In genomic region chr14:16818602-16819250, GRCm38 (mm10) we compare ENCODE assay signal across 8 mouse cellular contexts. TPM values are rescaled to one million over a fixed set of nuclear protein-coding genes. Genes with fewer than 3 reads are reported as not detected.
A peak's percentile ranks its signal among the peaks of the same experiment; 100 is the strongest.
DNase-seq lines count a peak whose midpoint lies in the region; ATAC-seq and TF ChIP-seq lines count a peak whose summit lies in the region.

TSS of gene Rarb (minus strand) at chr14:16819156.

- no peaks in the 10 kb centered on the region for H3K27me3 ChIP-seq in heart, embryonic 10.5 days (ENCODE audit: insufficient read depth, poor library complexity, severe bottlenecking)

- H3K27ac ChIP-seq in cortical plate, adult 2 months (ENCODE audit: insufficient read depth, low read length) = no peak within 1 kb of the TSS
- no peak within 1 kb of the TSS for H3K27ac ChIP-seq in heart, embryonic 10.5 days

- H3K9me3 ChIP-seq in heart, embryonic 10.5 days = no peaks in the 10 kb centered on the region

- H3K4me3 ChIP-seq in cortical plate, adult 2 months (ENCODE audit: insufficient read depth, low read length) = no peak within 1 kb of the TSS
- H3K4me3 ChIP-seq in heart, embryonic 10.5 days = no peak within 1 kb of the TSS

- WGBS in heart, embryonic 10.5 days = 84% methylated on average over 4 of the region's 4 CpGs

- no peak for ATAC-seq in granulocyte monocyte progenitor cell, adult 5-6 weeks (replicated peaks; ENCODE audit: poor library complexity, severe bottlenecking)

- intact Hi-C loops in left cerebral cortex, postnatal 36 days (cut with DNase I) = no loop called here
- intact Hi-C loops in left cerebral cortex, postnatal 25 days (cut with DNase I) = no loop called here
- intact Hi-C loops in left cerebral cortex, postnatal 4 days (cut with DNase I) = no loop called here

- TF ChIP-seq POLR2A in cortical plate, adult 2 months (IDR thresholded peaks at IDR 0.05; ENCODE audit: extremely low read depth, insufficient read depth, low read length) = no peak

- TF ChIP-seq CTCF in cortical plate, adult 2 months (IDR thresholded peaks at IDR 0.05; ENCODE audit: extremely low read depth, insufficient read depth, low read length) = no peak

- no peak for DNase-seq in left cerebral cortex, postnatal 36 days (ENCODE audit: low spot score in 2 of 2)
- no peak for DNase-seq in left cerebral cortex, postnatal 25 days (ENCODE audit: low spot score in 2 of 2)
- DNase-seq in heart, embryonic 10.5 days (ENCODE audit: low spot score) = no peak
- peak; percentile 3 for DNase-seq in left cerebral cortex, postnatal 4 days
- DNase-seq in urinary bladder, postnatal 14 days (ENCODE audit: low spot score) = no peak
- DNase-seq in right cerebral cortex, adult 18-20 months = no peak

- no peaks in the 10 kb centered on the region for H3K36me3 ChIP-seq in heart, embryonic 10.5 days

- H3K4me1 ChIP-seq in cortical plate, adult 2 months (ENCODE audit: control insufficient read depth, insufficient read depth, low read length) = no peaks in the 10 kb centered on the region
- no peaks in the 10 kb centered on the region for H3K4me1 ChIP-seq in heart, embryonic 10.5 days

RNA-seq across cellular contexts. Expression of gene Rarb, which starts in this region (rescaled TPM):
- total RNA-seq in left cerebral cortex, postnatal 36 days (2021) = 10 to 100 TPM; 12.5 to 18.6 TPM
- total RNA-seq in left cerebral cortex, postnatal 25 days (2021) = 10 to 100 TPM in 1 of 2 experiments, 1 to 10 TPM in 1; 8.3 to 29.8 TPM
- 5.3 and 22.2 TPM in 2 replicates for polyA plus RNA-seq in cortical plate, adult 2 months (2012; rRNA removed)
- 14.0 and 16.6 TPM in 2 replicates for polyA plus RNA-seq in heart, embryonic 10.5 days (2016; fragmentation: Nextera tagmentation; extraction: Ambion mirVana)
- 10 to 100 TPM; 14.0 to 18.8 TPM for total RNA-seq in left cerebral cortex, postnatal 4 days (2021)
- total RNA-seq in granulocyte monocyte progenitor cell, adult 5-6 weeks (2014; fragmentation: Nextera tagmentation) = 0.23 TPM in 1 of 2 replicates, not detected in the other
- 0.26 TPM in 1 of 2 replicates, not detected in the other for total RNA-seq in granulocyte monocyte progenitor cell, adult 5-6 weeks (2017)

Comparison
In these comparisons a context has a peak if more than half of its experiments do, and no peak if none do; other contexts are left out.
1. RNA of gene Rarb (total RNA-seq): 8.3 to 29.8 TPM in left cerebral cortex, postnatal 25 days, 14.0 to 18.8 TPM in left cerebral cortex, postnatal 4 days and 12.5 to 18.6 TPM in left cerebral cortex, postnatal 36 days; 0.23 to 0.26 TPM in granulocyte monocyte progenitor cell, adult 5-6 weeks; every median in the first group is over 4 times any median in the second.